Mouse (Mus musculus) forebrain, embryonic 11.5 days (tissue): ENCODE results near the gene Trpc4ap. TPM values are rescaled to one million over a fixed set of nuclear protein-coding genes. Genes with fewer than 3 reads are reported as not detected.

Experiments
- ATAC-seq: fragments of 200-750 bp; cut with Nextera tagmentation; replicated peaks from 2 replicates; pipeline ENCODE4 v1.8.0; 2017; ENCODE audit warnings: moderate TSS enrichment; ENCODE audit not compliant: low FRiP score
- DNase-seq: peaks from one replicate; pipeline ENCODE4 v3.0.0-alpha.2; 2017; ENCODE audit warnings: low spot score
- H3K27ac ChIP-seq: fragments of 300-500 bp; sonication (generic); 2 replicates; pipeline ENCODE4 v1.5.1; 2014; ENCODE audit warnings: low read depth, low read length
- H3K27me3 ChIP-seq: fragments of 300-500 bp; sonication (generic); 2 replicates; pipeline ENCODE4 v1.6.1; 2014; ENCODE audit warnings: mild to moderate bottlenecking, low read length, mixed read lengths; ENCODE audit not compliant: control insufficient read depth, insufficient read depth
- H3K36me3 ChIP-seq: fragments of 300-500 bp; sonication (generic); 2 replicates; pipeline ENCODE4 v1.6.1; 2014; ENCODE audit warnings: mild to moderate bottlenecking, low read length, moderate library complexity, mixed read lengths; ENCODE audit not compliant: control insufficient read depth, insufficient read depth
- H3K4me1 ChIP-seq: fragments of 300-500 bp; sonication (generic); replicated peaks from 2 replicates; pipeline ENCODE4 v1.6.1; 2014; ENCODE audit warnings: low read length, mixed read lengths; ENCODE audit not compliant: control insufficient read depth, insufficient read depth
- H3K4me2 ChIP-seq: fragments of 300-500 bp; sonication (generic); 2 replicates; pipeline ENCODE4 v1.6.1; 2014; ENCODE audit warnings: low read depth, mild to moderate bottlenecking, low read length, moderate library complexity, mixed read lengths; ENCODE audit not compliant: severe bottlenecking
- H3K4me3 ChIP-seq: fragments of 300-500 bp; sonication (generic); 2 replicates; pipeline ENCODE4 v1.5.1; 2014; ENCODE audit warnings: low read depth, low read length
- H3K9ac ChIP-seq: fragments of 300-500 bp; sonication (generic); 2 replicates; pipeline ENCODE4 v1.6.1; 2014; ENCODE audit warnings: low read length
- H3K9me3 ChIP-seq: fragments of 300-500 bp; sonication (generic); 2 replicates; pipeline ENCODE4 v1.6.1; 2016; ENCODE audit warnings: low read length, mixed read lengths; ENCODE audit not compliant: control insufficient read depth
- WGBS: fragments of 180-500 bp; shearing (Covaris S2); extraction: QIAGEN DNeasy Blood & Tissue Kit; methylation state at CpG from one replicate; pipeline ENCODE4 v1.1.7; 2014; 5-methylcytosine and 5-hydroxymethylcytosine counted together
- polyA plus RNA-seq: library from polyadenylated mRNA; unstranded; fragments of >200 nt; fragmentation: Nextera tagmentation; extraction: Ambion mirVana; gene quantifications from 2 replicates; pipeline ENCODE4 v1.2.1, GENCODE M21; 2014

Trpc4ap gene
- polyA plus RNA-seq, 1 experiment from 2014 or later = 141 TPM

GRCm38 (mm10) chr2:155652618-155653017, 39.6 kb downstream of the Trpc4ap start:
- WGBS = 96% methylated on average over 5 of the region's 5 CpGs

DNA sequence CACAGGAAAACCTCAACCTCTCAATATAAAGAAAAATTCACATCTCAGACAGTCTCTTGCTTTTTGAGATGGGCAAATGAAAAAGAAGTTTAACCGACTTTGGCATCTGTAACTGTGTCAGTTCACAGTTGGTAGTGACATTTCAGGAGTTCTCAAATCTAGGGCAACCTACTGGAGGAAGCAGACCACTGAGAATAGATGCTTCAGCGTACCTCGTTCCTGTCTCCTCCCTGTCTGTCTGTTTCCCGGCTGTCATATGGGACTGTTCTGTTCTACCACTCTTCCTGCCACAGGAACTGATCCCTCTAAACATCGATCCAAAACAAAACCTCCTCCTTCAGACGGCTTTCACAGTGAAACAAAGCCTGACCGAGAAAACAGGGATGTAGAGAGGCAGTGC, 46.4 kb downstream of the Trpc4ap start:
- no peak for DNase-seq
- H3K4me3 ChIP-seq = no peak overlapping the region
- H3K4me2 ChIP-seq = no peak overlapping the region
- no peak overlapping the region for H3K9ac ChIP-seq
- H3K4me1 ChIP-seq = no peaks in the 10 kb centered on the region
- no peak for ATAC-seq
- H3K9me3 ChIP-seq = no peaks in the 10 kb centered on the region
- peaks cover 8% of the 10 kb centered on the region; the same call in 1 of the 2 replicates for H3K36me3 ChIP-seq
- H3K27me3 ChIP-seq = no peaks in the 10 kb centered on the region
- 82% methylated on average over 7 of the region's 7 CpGs for WGBS
- no peak overlapping the region for H3K27ac ChIP-seq

More at GRCm38 (mm10) chr2:155652618-155653017, 39.6 kb downstream of the Trpc4ap start:
- H3K9ac ChIP-seq = no peak overlapping the region
- H3K36me3 ChIP-seq = peaks cover 12% of the 10 kb centered on the region; the same call in 1 of the 2 replicates
- H3K27ac ChIP-seq = no peak overlapping the region
- peaks cover 5% of the 10 kb centered on the region; the same call in 1 of the 2 replicates for H3K4me1 ChIP-seq
- no peak overlapping the region for H3K4me2 ChIP-seq
- no peaks in the 10 kb centered on the region for H3K27me3 ChIP-seq
- ATAC-seq = no peak
- DNase-seq = no peak
- H3K4me3 ChIP-seq = no peak overlapping the region
- no peaks in the 10 kb centered on the region for H3K9me3 ChIP-seq

DNA sequence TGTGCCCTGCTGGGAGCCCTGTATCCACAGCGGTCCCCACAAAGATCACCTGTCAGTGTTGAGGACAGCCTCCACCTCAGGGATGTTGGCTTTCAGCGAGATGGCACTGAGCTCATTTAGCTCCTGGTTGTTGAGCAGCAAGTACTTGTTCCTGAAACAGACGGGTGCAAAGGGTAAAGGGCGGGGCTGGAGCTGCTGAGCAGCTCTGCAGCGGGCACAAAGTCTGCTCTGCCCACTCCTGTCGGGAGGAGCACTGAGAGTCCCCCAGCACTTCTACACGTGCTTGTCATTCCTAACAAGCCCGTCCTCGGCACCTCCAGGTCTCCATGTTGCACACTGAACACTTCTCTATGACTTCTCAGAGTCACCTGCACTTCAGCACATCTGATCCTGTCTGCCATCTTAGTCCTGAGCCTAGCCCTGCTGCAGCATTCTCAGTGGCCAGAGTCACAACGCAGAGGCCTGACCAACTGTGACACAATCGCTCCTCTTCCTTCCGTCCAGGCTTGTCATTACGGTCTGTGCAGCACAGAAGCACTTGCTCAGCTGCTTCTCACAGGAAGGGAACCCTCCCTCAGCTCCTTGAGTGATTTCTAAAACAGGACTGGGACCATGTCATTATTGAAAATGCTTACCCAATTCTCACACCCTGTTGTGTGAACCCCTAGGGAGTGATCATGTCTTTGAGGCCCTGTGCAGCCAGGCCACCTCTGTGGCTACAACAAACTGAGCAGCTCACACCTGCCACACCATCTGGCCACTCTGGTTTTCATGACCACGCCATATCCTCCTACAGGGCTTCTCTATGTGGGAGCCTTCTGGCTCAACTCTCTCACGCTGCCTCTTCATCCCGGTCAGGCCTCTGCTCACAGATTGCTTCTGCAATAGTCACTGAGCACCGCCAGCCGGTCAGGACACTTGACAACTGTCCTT, 50.4 kb downstream of the Trpc4ap start:
- Histone ChIP-seq H3K36me3 (no peaks in the 10 kb centered on the region; the same call in 1 of the 2 replicates), H3K9ac (no peak overlapping the region), H3K4me2 (no peak overlapping the region), H3K27me3 (no peaks in the 10 kb centered on the region), H3K4me3 (no peak overlapping the region), H3K9me3 (no peaks in the 10 kb centered on the region), H3K4me1 (no peaks in the 10 kb centered on the region), H3K27ac (no peak overlapping the region)
- 89% methylated on average over 18 of the region's 18 CpGs for WGBS
- ATAC-seq (no peak), DNase-seq (no peak)

- ATAC-seq = no peak
- 93% methylated on average over 6 of the region's 6 CpGs for WGBS
- no peaks in the 10 kb centered on the region for H3K9me3 ChIP-seq
- H3K27me3 ChIP-seq = no peaks in the 10 kb centered on the region
- H3K4me2 ChIP-seq = no peak overlapping the region
- no peak overlapping the region for H3K9ac ChIP-seq
- no peak overlapping the region for H3K4me3 ChIP-seq
- no peaks in the 10 kb centered on the region for H3K4me1 ChIP-seq
- no peaks in the 10 kb centered on the region; the same call in 1 of the 2 replicates for H3K36me3 ChIP-seq
- no peak for DNase-seq
- no peak overlapping the region for H3K27ac ChIP-seq
These were observed 51.5 kb downstream of the Trpc4ap start for GRCm38 (mm10) chr2:155640656-155641055.

DNA sequence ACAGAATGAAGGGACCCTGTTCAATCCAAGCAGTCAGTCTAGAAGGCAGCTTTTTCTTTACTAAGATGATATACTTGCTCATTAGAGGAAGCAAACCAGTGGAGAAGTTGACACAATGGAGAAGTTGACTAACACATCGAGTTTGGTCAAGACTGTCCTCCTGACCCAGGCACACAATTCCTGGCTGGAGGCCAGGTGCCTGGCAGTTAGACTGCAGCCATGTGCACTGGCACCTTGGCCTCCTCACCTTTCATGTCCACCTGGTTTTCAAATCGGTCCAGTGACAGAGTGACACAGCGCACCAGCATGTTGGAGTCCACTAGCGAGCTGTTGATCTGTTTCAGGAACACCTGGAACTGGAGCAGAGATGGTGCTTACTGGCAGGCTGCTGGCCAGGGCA, 54.8 kb downstream of the Trpc4ap start:
- H3K4me3 ChIP-seq = no peak overlapping the region
- no peak overlapping the region for H3K27ac ChIP-seq
- H3K27me3 ChIP-seq = peaks cover 6% of the 10 kb centered on the region
- H3K9me3 ChIP-seq = no peaks in the 10 kb centered on the region
- H3K9ac ChIP-seq = no peak overlapping the region
- no peaks in the 10 kb centered on the region for H3K4me1 ChIP-seq
- H3K4me2 ChIP-seq = no peak overlapping the region
- WGBS = 98% methylated on average over 4 of the region's 4 CpGs
- no peak for DNase-seq
- no peaks in the 10 kb centered on the region; the same call in 1 of the 2 replicates for H3K36me3 ChIP-seq
- ATAC-seq = no peak

DNA sequence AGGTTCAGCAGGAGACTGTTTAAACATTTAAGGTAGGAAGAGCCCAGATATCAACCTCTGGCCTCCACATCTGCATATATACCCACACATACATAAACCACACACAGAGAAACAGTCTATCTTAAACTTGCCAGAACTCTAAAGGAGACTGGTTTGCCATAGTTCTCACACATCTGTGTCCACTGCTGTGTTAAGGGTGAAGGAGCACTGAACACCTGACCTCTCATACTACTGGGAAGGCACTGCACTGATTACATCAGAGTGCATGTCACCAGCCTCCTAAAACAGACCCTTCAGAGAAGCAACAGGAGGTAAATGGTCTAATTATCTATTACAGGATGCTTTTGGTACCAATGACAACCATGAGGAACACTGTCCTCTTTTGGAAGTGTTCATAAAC, 55.3 kb downstream of the Trpc4ap start:
- H3K9ac ChIP-seq = no peak overlapping the region
- no peak overlapping the region for H3K4me2 ChIP-seq
- DNase-seq (no peak), ATAC-seq (no peak)
- no peak overlapping the region for H3K4me3 ChIP-seq
- H3K27me3 ChIP-seq = peaks cover 11% of the 10 kb centered on the region
- H3K9me3 ChIP-seq = no peaks in the 10 kb centered on the region
- no peaks in the 10 kb centered on the region; the same call in 1 of the 2 replicates for H3K36me3 ChIP-seq
- no peaks in the 10 kb centered on the region for H3K4me1 ChIP-seq
- no peak overlapping the region for H3K27ac ChIP-seq

DNA sequence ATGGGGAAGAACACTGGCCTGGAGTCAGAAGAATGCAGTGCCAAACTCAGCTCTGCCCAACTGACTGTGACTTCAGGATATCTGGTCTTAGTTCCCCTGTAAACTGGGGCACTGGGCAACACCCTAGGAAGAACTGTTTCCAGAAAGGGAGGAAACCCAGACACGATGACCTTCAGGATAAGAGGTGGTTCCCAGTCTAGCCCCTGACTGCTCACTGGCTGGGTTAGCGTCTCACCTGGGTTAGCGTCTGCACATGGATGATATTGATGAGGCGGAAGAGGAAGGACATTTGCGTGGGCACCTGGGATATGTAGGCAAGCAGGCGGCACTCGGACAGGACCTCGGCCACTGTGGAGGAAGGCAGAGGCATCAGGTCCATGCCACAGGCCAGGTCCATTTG, 56.2 kb downstream of the Trpc4ap start:
- H3K27ac ChIP-seq = no peak overlapping the region
- DNase-seq (no peak), ATAC-seq (no peak)
- H3K27me3 ChIP-seq = peaks cover 20% of the 10 kb centered on the region
- no peak overlapping the region for H3K4me3 ChIP-seq
- H3K9ac ChIP-seq = no peak overlapping the region
- no peak overlapping the region for H3K4me2 ChIP-seq
- H3K36me3 ChIP-seq = no peaks in the 10 kb centered on the region; the same call in 1 of the 2 replicates
- H3K4me1 ChIP-seq = no peaks in the 10 kb centered on the region
- no peaks in the 10 kb centered on the region for H3K9me3 ChIP-seq
- WGBS = 97% methylated on average over 8 of the region's 8 CpGs

- peaks cover 34% of the 10 kb centered on the region for H3K27me3 ChIP-seq
- no peak for DNase-seq
- no peaks in the 10 kb centered on the region for H3K9me3 ChIP-seq
- no peak overlapping the region for H3K9ac ChIP-seq
- peaks cover under 1% of the 10 kb centered on the region; the same call in 1 of the 2 replicates for H3K4me1 ChIP-seq
- H3K4me3 ChIP-seq = no peak overlapping the region
- no peak overlapping the region for H3K27ac ChIP-seq
- 91% methylated on average over 8 of the region's 8 CpGs for WGBS
- H3K4me2 ChIP-seq = no peak overlapping the region
- ATAC-seq = no peak
- no peaks in the 10 kb centered on the region; the same call in 1 of the 2 replicates for H3K36me3 ChIP-seq
These were observed 57.6 kb downstream of the Trpc4ap start for GRCm38 (mm10) chr2:155634562-155634961.
